Mouse (Mus musculus) G1E (cell line): ENCODE results near the gene Cmc1. TPM values are rescaled to one million over a fixed set of nuclear protein-coding genes. Genes with fewer than 3 reads are reported as not detected.

Experiments
- ATAC-seq: 2 replicates; pipeline ENCODE4 v1.8.0; 2016; ENCODE audit warnings: mild to moderate bottlenecking; ENCODE audit not compliant: insufficient number of reproducible peaks, poor library complexity, low FRiP score, severe bottlenecking; ENCODE audit errors: extremely low read depth
- DNase-seq: peaks from one replicate; pipeline ENCODE4 v3.0.0; 2012; ENCODE audit warnings: low spot score
- H3K27me3 ChIP-seq: 2 replicates; pipeline ENCODE4 v1.6.1; 2012; ENCODE audit warnings: mild to moderate bottlenecking, low read length, inconsistent platforms; ENCODE audit not compliant: insufficient read depth
- H3K36me3 ChIP-seq: replicated peaks from 2 replicates; pipeline ENCODE3; 2012; ENCODE audit warnings: mild to moderate bottlenecking, inconsistent platforms
- H3K4me1 ChIP-seq: 2 replicates; pipeline ENCODE4 v1.6.1; 2012; ENCODE audit warnings: low read depth, low read length, inconsistent platforms, mixed read lengths; ENCODE audit not compliant: insufficient read depth
- H3K4me3 ChIP-seq: 2 replicates; pipeline ENCODE4 v1.5.1; 2012; ENCODE audit warnings: low read depth, mild to moderate bottlenecking, inconsistent platforms, low read length, moderate library complexity, mixed read lengths
- H3K9me3 ChIP-seq: replicated peaks from 2 replicates; pipeline ENCODE4 v1.6.1; 2012; ENCODE audit warnings: inconsistent platforms
- CTCF ChIP-seq: IDR thresholded peaks from 2 replicates; pipeline ENCODE4 v1.5.1; 2012; ENCODE audit warnings: low read depth, low read length, inconsistent platforms, mixed read lengths
- GATA1 ChIP-seq: IDR thresholded peaks from 2 replicates; pipeline ENCODE4 v1.6.1; 2012; ENCODE audit warnings: borderline replicate concordance, low read length, inconsistent platforms, mixed read lengths
- GATA2 ChIP-seq: IDR thresholded peaks from 2 replicates; pipeline ENCODE4 v1.6.1; 2012; ENCODE audit warnings: low read depth, low read length, inconsistent platforms, borderline replicate concordance
- POLR2AphosphoS5 ChIP-seq: IDR thresholded peaks from 2 replicates; pipeline ENCODE4 v1.6.1; 2012; ENCODE audit warnings: low read depth, low read length, inconsistent platforms; ENCODE audit not compliant: insufficient replicate concordance
- TAL1 ChIP-seq: conservative IDR thresholded peaks from 2 replicates; pipeline ENCODE4 v1.6.1; 2012; ENCODE audit warnings: low read depth, low read length, inconsistent platforms, mixed read lengths
- polyA plus RNA-seq: library from polyadenylated mRNA; stranded (reverse); fragments of >175 nt; gene quantifications from 2 replicates; pipeline ENCODE4 v1.2.3, GENCODE M21; 2012
- total RNA-seq, 2 experiments: library from RNA; stranded (forward) in 1 of 2; stranded (reverse) in 1 of 2; fragments of 200-1000 nt in 1 of 2; fragments of >200 nt in 1 of 2; fragmentation: Nextera tagmentation in 1 of 2; gene quantifications; 2 replicates each; pipeline ENCODE4 v1.2.3; 2014 to 2017

The Cmc1 gene
- total and polyA plus RNA-seq, 3 experiments, result 6.6 to 88.9 (median 68.6) TPM

DNA sequence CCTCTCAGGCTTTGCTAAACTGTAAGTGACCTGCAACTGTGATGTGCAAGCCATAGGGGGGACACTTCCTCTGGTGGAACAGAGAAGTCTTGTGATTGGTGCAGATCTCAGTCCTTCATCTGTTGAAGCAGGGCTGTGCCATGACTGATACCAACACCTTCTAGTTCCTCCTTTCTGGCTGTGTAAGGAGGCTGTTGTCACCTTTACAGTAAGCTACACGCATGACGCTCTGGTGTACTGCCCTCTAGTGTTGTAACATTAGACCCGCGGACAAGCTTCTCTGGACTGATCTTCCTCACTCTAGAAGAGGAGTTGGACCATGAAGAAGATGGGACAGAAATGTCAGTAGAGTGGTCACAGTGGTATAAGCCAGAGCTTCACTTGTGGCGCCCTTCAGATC is 18.6 kb upstream of the Cmc1 start:
- ATAC-seq (no peak; the same call in 1 of the 2 replicates), DNase-seq (no peak)
- Histone ChIP-seq H3K27me3 (no peaks in the 10 kb centered on the region), H3K4me1 (peaks cover 7% of the 10 kb centered on the region; the same call in 1 of the 2 replicates), H3K9me3 (no peaks in the 10 kb centered on the region), H3K36me3 (peaks cover 59% of the 10 kb centered on the region), H3K4me3 (no peak overlapping the region)
- TF ChIP-seq TAL1, result no peak
- no peak for TF ChIP-seq GATA1
- TF ChIP-seq GATA2, result no peak
- TF ChIP-seq POLR2AphosphoS5, result no peak

DNA sequence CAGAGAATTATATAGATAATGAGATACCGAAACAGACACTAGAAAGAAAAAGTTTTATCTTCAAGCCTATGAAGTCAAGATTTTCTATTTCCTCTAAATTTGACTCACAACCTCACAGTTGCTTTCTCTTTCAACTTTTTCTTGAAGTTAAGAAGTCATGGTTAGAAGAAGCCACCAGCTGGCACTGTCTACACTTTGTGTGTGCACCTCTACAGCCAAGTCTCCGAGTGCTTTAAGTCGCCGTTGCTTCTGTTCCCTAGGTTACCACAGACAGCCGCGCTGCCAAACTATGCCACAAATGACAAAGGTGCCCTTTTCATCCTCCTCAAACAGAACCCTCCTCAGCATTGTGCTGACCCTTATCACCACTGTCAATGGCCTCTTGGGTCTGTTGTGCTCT is 17.6 kb upstream of the Cmc1 start:
- ATAC-seq (no peak), DNase-seq (no peak)
- Histone ChIP-seq H3K27me3 (no peaks in the 10 kb centered on the region), H3K4me3 (no peak overlapping the region), H3K36me3 (peaks cover 65% of the 10 kb centered on the region), H3K9me3 (no peaks in the 10 kb centered on the region), H3K4me1 (peaks cover 7% of the 10 kb centered on the region; the same call in 1 of the 2 replicates)
- TF ChIP-seq TAL1, result no peak
- no peak for TF ChIP-seq CTCF
- TF ChIP-seq POLR2AphosphoS5, result no peak
- no peak for TF ChIP-seq GATA2
- no peak for TF ChIP-seq GATA1

DNA sequence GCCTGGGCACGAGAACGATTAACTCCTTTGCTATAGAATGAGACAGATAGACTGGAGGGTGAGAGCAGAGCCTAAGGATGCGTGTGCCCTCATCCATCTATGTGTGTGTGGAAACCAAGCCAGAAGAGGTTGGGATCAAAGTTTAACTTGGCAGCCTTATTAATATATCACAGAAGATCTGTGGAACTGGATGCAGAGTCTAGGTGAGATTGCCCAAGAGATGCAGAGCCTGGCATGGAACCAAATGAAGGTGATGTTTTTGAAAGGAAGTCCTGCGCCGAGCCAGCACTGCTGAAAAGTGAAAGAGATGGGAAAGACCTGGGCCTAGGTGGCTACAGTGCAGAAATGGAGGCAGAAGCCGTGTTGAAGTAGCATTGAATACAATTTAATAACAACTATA is 11.6 kb upstream of the Cmc1 start:
- DNase-seq, result no peak
- no peak for ATAC-seq
- H3K36me3 ChIP-seq, result peaks cover 60% of the 10 kb centered on the region
- H3K9me3 ChIP-seq, result no peaks in the 10 kb centered on the region
- H3K27me3 ChIP-seq, result no peaks in the 10 kb centered on the region
- peaks cover 11% of the 10 kb centered on the region for H3K4me1 ChIP-seq
- H3K4me3 ChIP-seq, result no peak overlapping the region
- no peak for TF ChIP-seq CTCF
- TF ChIP-seq POLR2AphosphoS5, result no peak
- TF ChIP-seq GATA2, result no peak
- no peak for TF ChIP-seq TAL1
- no peak for TF ChIP-seq GATA1

DNA sequence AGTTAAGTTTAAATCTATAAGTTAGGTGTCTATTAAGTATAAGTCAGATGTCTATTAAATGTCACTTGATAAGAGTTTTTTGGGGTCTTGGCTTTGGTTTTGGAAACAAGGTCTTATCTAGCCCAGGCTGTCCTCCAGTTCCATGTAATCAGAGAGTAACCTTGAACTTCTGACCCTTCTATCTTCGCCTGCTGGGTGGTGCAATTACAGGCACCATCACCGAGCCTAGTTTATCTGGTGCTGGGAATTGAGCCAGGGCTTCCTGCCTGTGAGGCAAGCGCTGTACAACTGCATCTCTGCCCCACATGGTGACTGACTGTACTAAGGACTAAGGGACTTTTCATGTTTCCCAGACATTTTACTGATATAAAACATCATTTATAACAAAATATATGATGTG is 10.0 kb upstream of the Cmc1 start:
- TF ChIP-seq POLR2AphosphoS5, result no peak
- no peak for TF ChIP-seq GATA1
- TF ChIP-seq TAL1, result no peak
- TF ChIP-seq CTCF, result no peak
- TF ChIP-seq GATA2, result no peak
- Histone ChIP-seq H3K4me1 (peaks cover 11% of the 10 kb centered on the region), H3K9me3 (no peaks in the 10 kb centered on the region), H3K36me3 (peaks cover 63% of the 10 kb centered on the region), H3K4me3 (no peak overlapping the region), H3K27me3 (no peaks in the 10 kb centered on the region)
- DNase-seq (no peak), ATAC-seq (peak; percentile 22; the same call in 1 of the 2 replicates)

DNA sequence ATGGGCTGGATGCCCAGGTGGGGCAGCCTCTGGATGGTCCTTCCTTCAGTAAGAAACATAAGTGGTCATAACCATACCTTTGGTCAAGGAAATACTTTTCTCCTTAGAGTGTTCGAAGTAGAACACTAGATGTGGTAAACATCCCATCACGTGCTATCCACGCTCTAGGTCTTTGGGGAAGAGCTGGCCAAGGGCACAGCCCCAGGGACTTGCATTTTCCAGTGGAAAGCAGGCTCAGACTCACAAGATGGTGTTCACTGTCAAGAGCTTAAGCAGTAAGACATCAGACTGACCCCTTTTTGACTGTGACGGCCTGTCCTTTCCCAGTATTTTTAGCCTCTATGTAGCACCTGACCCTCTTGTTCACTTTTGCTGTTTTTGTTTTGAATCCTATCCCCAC is 8.2 kb upstream of the Cmc1 start:
- Histone ChIP-seq H3K9me3 (no peaks in the 10 kb centered on the region), H3K4me3 (no peak overlapping the region), H3K4me1 (peaks cover 13% of the 10 kb centered on the region), H3K36me3 (peaks cover 66% of the 10 kb centered on the region), H3K27me3 (no peaks in the 10 kb centered on the region)
- no peak for ATAC-seq
- TF ChIP-seq POLR2AphosphoS5 (no peak), GATA2 (no peak), TAL1 (no peak), GATA1 (no peak), CTCF (no peak)
- no peak for DNase-seq

DNA sequence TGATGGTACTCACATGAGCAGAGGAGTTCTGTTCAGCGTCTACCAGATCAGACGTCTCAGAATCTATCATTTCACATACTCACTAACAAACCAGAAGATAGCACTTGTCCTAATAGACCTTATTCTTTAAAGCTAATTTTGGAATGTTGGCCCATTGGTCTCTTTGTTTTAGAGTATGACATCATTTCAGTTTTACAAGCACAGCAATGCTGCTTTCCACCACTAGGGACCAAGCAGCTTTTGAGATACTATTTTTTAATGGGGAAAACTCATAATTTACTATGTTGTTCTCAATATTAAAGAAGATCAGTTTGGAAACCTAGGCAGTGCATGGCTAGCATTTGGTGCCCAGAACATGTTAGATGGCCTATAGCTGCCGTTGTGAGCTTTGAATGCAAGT is 7.3 kb upstream of the Cmc1 start:
- DNase-seq (no peak), ATAC-seq (no peak)
- no peak overlapping the region for H3K4me3 ChIP-seq
- no peak for TF ChIP-seq GATA2
- no peak for TF ChIP-seq POLR2AphosphoS5
- TF ChIP-seq GATA1, result no peak
- no peak for TF ChIP-seq TAL1
- no peak for TF ChIP-seq CTCF
- no peaks in the 10 kb centered on the region for H3K9me3 ChIP-seq
- H3K4me1 ChIP-seq, result peaks cover 18% of the 10 kb centered on the region
- H3K27me3 ChIP-seq, result no peaks in the 10 kb centered on the region
- H3K36me3 ChIP-seq, result peaks cover 66% of the 10 kb centered on the region

DNA sequence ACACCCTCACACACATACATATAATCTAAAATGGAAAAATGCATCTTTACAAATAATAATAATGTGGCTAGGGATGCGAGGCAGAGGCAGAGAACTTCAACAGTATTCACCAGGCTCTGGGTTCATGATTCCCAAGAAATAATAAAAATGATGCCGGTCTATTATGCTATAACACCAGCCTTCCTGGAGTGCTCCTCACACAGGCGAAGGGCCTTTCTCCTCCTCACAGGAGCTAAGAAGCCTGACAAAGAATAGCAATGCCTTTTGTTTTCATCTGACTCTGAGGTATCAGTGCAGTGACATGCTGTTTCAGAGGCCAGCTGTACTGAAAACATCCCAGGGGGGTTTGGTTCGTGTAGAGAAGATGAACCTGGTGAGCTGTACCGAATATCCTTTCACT is 4.7 kb upstream of the Cmc1 start:
- Histone ChIP-seq H3K9me3 (no peaks in the 10 kb centered on the region), H3K4me3 (no peak overlapping the region), H3K36me3 (peaks cover 56% of the 10 kb centered on the region), H3K27me3 (no peaks in the 10 kb centered on the region), H3K4me1 (peaks cover 34% of the 10 kb centered on the region)
- TF ChIP-seq GATA2 (no peak), POLR2AphosphoS5 (no peak), GATA1 (no peak), CTCF (no peak), TAL1 (no peak)
- ATAC-seq (no peak), DNase-seq (no peak)
